20 mouse cellular contexts compared by ENCODE assay signal in the genomic region with DNA sequence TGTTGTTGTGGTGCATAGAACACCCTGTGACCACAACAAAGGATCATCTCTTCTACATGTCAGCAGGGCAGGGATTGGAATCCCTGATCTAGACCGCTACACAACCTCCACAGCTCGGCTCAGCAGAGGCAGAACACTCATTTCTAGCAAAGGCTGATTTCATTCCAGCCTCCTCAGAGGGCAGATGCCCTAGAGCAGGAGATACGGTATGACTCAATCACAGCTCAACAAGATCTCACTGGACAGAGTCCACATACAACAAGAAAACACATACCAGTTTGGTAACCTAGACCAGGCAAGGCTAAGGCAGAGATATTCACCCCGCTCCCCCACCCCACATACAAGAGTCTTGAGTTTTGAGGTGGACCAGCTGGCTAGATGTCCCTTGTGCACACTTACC. TPM values are rescaled to one million over a fixed set of nuclear protein-coding genes. Genes with fewer than 3 reads are reported as not detected.
DNase-seq lines count a peak whose midpoint lies in the region; TF ChIP-seq lines count a peak whose summit lies in the region.
"Had no signal": no experiment of that assay in that cellular context is flagged by ENCODE, and none has a peak within 500 bp of the region (broad histone marks: within the 10 kb centered on the region; RNA-seq: fewer than 3 reads in every experiment).

No protein-coding gene starts in this region.

- H3K36me3 ChIP-seq in heart, embryonic 10.5 days: peaks cover 77% of the 10 kb centered on the region

- no peak for TF ChIP-seq POLR2A in embryonic fibroblast, embryonic 13.5 days (IDR thresholded peaks at IDR 0.05; ENCODE audit: low read depth, low read length)
- no peak for TF ChIP-seq POLR2A in lung, adult 2 months (IDR thresholded peaks at IDR 0.05; ENCODE audit: borderline replicate concordance, extremely low read depth, low read depth, low read length)

- no peak overlapping the region for H3K4me3 ChIP-seq in heart, embryonic 10.5 days
- H3K4me3 ChIP-seq in embryonic fibroblast, embryonic 13.5 days (ENCODE audit: insufficient read depth, low read length): no peak overlapping the region
- H3K4me3 ChIP-seq in lung, adult 2 months (replicated peaks; ENCODE audit: extremely low read depth, low read depth, low read length): no peak overlapping the region
- H3K4me3 ChIP-seq: embryonic facial prominence, embryonic 13.5 days; embryonic facial prominence, embryonic 15.5 days; forebrain, embryonic 10.5 days; forebrain, embryonic 12.5 days had no signal

- no peak for TF ChIP-seq CTCF in embryonic fibroblast, embryonic 13.5 days (IDR thresholded peaks at IDR 0.05; ENCODE audit: borderline replicate concordance, insufficient read depth, low read length)
- TF ChIP-seq CTCF in lung, adult 2 months (IDR thresholded peaks at IDR 0.05; ENCODE audit: insufficient read depth, low read length): no peak

- no peaks in the 10 kb centered on the region for H3K27me3 ChIP-seq in heart, embryonic 10.5 days (ENCODE audit: insufficient read depth, poor library complexity, severe bottlenecking)
- H3K27me3 ChIP-seq: embryonic facial prominence, embryonic 13.5 days; embryonic facial prominence, embryonic 15.5 days; forebrain, embryonic 12.5 days; Patski had no signal

- H3K27ac ChIP-seq in heart, embryonic 10.5 days: no peak overlapping the region
- peak overlapping the region; percentile 13; the same call in 1 of the 2 replicates for H3K27ac ChIP-seq in embryonic fibroblast, embryonic 13.5 days (ENCODE audit: insufficient read depth, low read length)
- H3K27ac ChIP-seq: embryonic facial prominence, embryonic 15.5 days; forebrain, embryonic 10.5 days; forebrain, embryonic 12.5 days had no signal

- peak; percentile 84 for DNase-seq in heart, adult 11 months
- no peak for DNase-seq in heart, embryonic 10.5 days (ENCODE audit: low spot score)
- DNase-seq in lung, adult 2 months: no peak
- DNase-seq in adrenal gland, adult 2 months: no peak
- DNase-seq: adrenal gland, postnatal 10 days; adrenal gland, postnatal 25 days; cerebellum, adult 11 months; cerebellum, adult 18-20 months; cerebellum, adult 8-10 months; cerebellum, adult 9-11 months; cerebellum, postnatal 14 days; cerebellum, postnatal 36 days; embryo, embryonic 11 days had no signal

- no peaks in the 10 kb centered on the region for H3K4me1 ChIP-seq in heart, embryonic 10.5 days
- H3K4me1 ChIP-seq in embryonic fibroblast, embryonic 13.5 days (ENCODE audit: control insufficient read depth, insufficient read depth, low read length): peaks cover 3% of the 10 kb centered on the region; the same call in 1 of the 2 replicates
- peaks cover 5% of the 10 kb centered on the region for H3K4me1 ChIP-seq in lung, adult 2 months (ENCODE audit: control insufficient read depth, insufficient read depth, low read length)
- H3K4me1 ChIP-seq: embryonic facial prominence, embryonic 15.5 days; forebrain, embryonic 10.5 days; forebrain, embryonic 12.5 days had no signal

- 90% methylated on average over 4 of the region's 4 CpGs for WGBS in heart, embryonic 10.5 days
- 88% methylated on average over 4 of the region's 4 CpGs for WGBS in lung, adult 2 months

- no peaks in the 10 kb centered on the region for H3K9me3 ChIP-seq in heart, embryonic 10.5 days
- H3K9me3 ChIP-seq: embryonic facial prominence, embryonic 13.5 days; embryonic facial prominence, embryonic 15.5 days; forebrain, embryonic 10.5 days; forebrain, embryonic 12.5 days had no signal

RNA-seq across cellular contexts. Expression of a gene that starts 43.3 kb away (rescaled TPM):
- polyA plus RNA-seq in heart, embryonic 10.5 days (2016; fragmentation: Nextera tagmentation; extraction: Ambion mirVana): 6.5 and 7.4 TPM in 2 replicates
- polyA plus RNA-seq in embryonic fibroblast, embryonic 13.5 days (2011; ENCODE audit: insufficient read length, low read depth, missing spikeins): 91.9 and 100 TPM in 2 replicates
- 0.77 and 1.2 TPM in 2 replicates for polyA plus RNA-seq in lung, adult 2 months (2012; rRNA removed)
- under 1 TPM; 0.23 to 0.79 TPM for total RNA-seq in adrenal gland, adult 2 months (2021)
- polyA plus RNA-seq in adrenal gland, adult 2 months (2012; rRNA removed): 0.26 and 0.52 TPM in 2 replicates
- total RNA-seq: common myeloid progenitor, adult 5-6 weeks had no signal

RNA-seq across cellular contexts. Expression of a gene that starts 43.4 kb away (rescaled TPM):
- polyA plus RNA-seq in heart, embryonic 10.5 days (2016; fragmentation: Nextera tagmentation; extraction: Ambion mirVana): 20.1 and 22.9 TPM in 2 replicates
- 16.2 and 24.4 TPM in 2 replicates for polyA plus RNA-seq in embryonic fibroblast, embryonic 13.5 days (2011; ENCODE audit: insufficient read length, low read depth, missing spikeins)
- 14.7 and 16.6 TPM in 2 replicates for polyA plus RNA-seq in lung, adult 2 months (2012; rRNA removed)
- 10 to 100 TPM; 16.5 to 20.3 TPM for total RNA-seq in adrenal gland, adult 2 months (2021)
- polyA plus RNA-seq in adrenal gland, adult 2 months (2012; rRNA removed): 16.9 and 17.7 TPM in 2 replicates

RNA-seq across cellular contexts. Expression of a gene that starts 43.5 kb away (rescaled TPM):
- polyA plus RNA-seq in heart, embryonic 10.5 days (2016; fragmentation: Nextera tagmentation; extraction: Ambion mirVana): 68.2 and 74.8 TPM in 2 replicates
- 95.1 and 117 TPM in 2 replicates for polyA plus RNA-seq in embryonic fibroblast, embryonic 13.5 days (2011; ENCODE audit: insufficient read length, low read depth, missing spikeins)
- 77.0 and 93.3 TPM in 2 replicates for polyA plus RNA-seq in lung, adult 2 months (2012; rRNA removed)
- total RNA-seq in adrenal gland, adult 2 months (2021): 10 to 100 TPM; 60.9 to 69.9 TPM
- 110 and 131 TPM in 2 replicates for polyA plus RNA-seq in adrenal gland, adult 2 months (2012; rRNA removed)

Comparison
In these comparisons a context has a peak if more than half of its experiments do, and no peak if none do; other contexts are left out.
1. RNA of a gene that starts 43.3 kb away (polyA plus RNA-seq): 91.9 to 100 TPM in embryonic fibroblast, embryonic 13.5 days; 6.5 to 7.4 TPM in heart, embryonic 10.5 days, 0.77 to 1.2 TPM in lung, adult 2 months and 0.26 to 0.52 TPM in adrenal gland, adult 2 months; every median in the first group is over 10 times any median in the second.